Mouse (Mus musculus): ENCODE measurements at regions not wholly inside any gene's neighbourhood (a gene's known extent, or its start where the extent isn't known, plus 50 kb on each side); places are given as distances from the start of the nearest gene placed in this dataset.

DNA sequence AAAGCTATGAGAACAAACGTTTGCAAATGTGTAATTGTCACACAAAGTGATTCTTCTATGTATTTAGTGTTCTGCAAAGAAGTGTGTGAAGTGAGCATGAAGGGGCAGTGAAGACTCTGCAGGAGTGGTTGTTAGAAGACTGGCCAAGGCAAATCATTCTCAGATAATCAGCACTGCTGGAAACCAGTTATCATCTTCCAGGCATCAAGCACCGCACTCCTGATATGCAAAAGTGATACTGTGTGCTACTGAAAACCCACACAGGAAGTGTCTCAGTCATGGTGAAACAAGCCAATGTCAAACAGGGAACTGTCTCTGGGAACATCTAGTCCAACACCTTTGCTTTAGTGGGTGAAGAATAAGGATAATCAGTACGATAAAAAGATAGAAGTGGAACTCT lies 427.9 kb upstream of the Cited2 start:
- TF ChIP-seq GATA4 (IDR thresholded peaks at IDR 0.05; ENCODE audit: insufficient replicate concordance, low read length): no peak

DNA sequence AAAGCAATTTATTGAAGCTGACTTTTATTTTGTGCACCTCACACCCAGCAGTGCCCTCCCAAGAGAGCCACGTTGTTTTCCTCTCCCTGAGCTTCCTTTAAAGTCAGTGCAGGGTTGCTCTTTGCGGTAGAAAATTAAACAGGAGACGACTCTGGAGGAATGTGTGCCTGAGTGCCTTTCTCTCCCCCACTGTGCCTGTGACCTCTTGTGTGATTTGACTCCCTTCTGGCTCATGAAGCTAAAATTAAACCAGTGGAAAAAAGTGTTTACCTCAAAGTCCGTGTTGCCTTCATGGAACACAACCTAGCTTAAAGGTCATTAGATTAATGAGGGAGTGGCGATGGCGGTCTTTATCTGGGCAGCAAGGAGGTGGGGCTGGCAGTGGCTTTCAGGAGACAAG lies 423.4 kb upstream of the Cited2 start:
- TF ChIP-seq GATA4 (IDR thresholded peaks at IDR 0.05; ENCODE audit: insufficient replicate concordance, low read length): no peak

DNA sequence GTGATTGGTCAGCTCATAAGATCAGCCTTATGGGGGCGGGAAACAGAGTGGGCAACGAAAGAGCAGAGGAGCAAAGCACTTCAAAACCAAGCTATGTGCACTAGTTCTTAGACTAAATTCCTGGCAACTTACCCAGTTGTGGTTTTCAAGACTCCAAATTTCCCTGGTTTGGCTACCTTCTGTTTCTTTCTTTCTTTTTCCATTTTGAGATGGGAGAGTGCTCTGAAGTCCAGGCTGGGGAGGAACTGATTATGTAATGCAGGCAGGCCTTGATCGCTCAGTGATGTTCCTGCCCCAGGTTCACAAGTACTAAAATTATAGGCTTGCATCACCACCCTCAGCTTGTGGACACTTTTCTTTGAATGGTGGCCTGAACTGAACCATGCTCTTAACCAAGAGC lies 396.3 kb upstream of the Cited2 start:
- TF ChIP-seq GATA4 (IDR thresholded peaks at IDR 0.05; ENCODE audit: insufficient replicate concordance, low read length): no peak

DNA sequence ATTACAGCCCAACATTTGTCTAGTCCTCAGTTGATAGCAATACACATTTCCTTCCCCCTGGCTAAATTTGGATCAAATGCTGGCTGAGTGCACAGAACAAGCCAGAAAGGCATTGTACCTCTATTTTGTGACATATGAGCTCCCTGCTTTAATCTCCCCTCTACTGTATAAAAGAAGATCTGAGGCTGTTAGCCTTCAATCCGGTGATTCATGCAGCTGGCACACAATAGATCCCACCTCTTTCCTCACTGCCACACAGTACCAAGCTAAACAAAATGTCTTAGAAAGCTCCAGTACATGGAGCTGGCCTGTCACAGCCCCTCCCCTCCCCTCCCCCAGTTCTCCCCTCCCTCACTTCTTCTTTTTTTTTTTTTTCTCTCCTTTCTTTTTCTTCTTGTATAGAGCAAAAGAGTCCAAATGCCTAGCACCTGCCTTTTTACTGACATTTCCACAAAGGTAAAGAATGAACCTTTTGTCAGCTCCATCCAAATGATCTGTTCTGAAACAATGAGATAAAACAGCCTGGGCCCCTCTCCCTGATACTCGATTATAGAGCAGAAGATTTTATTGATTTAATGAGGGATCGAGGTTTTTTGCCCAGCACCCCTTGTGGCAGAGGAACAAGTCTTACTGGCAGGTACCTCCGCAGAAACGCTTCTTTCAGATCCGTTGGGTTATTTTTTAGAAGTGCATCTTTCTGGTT lies 392.0 kb upstream of the Cited2 start:
- no peak for TF ChIP-seq GATA4 (IDR thresholded peaks at IDR 0.05; ENCODE audit: insufficient replicate concordance, low read length)

DNA sequence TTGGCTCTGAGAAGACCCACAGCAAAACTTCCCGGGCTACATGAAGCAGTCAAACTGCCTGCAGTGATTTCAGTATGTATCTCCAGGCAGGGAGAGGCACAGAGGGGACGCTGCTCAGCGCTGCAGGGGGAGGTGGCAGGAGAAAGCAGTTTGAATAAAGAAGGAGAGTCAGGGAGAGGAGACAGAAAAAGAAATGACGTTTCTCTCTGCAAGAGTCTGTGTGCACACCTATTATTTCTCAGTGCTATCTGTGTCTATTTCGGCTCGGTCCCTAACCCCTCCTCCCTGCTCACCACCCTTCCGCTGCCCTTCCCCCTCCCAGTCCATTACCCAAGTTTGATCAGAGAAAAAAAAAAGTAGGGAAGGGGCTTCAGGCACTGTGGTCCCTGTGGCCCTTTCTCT lies 391.4 kb upstream of the Cited2 start:
- no peak for TF ChIP-seq GATA4 (IDR thresholded peaks at IDR 0.05; ENCODE audit: insufficient replicate concordance, low read length)

DNA sequence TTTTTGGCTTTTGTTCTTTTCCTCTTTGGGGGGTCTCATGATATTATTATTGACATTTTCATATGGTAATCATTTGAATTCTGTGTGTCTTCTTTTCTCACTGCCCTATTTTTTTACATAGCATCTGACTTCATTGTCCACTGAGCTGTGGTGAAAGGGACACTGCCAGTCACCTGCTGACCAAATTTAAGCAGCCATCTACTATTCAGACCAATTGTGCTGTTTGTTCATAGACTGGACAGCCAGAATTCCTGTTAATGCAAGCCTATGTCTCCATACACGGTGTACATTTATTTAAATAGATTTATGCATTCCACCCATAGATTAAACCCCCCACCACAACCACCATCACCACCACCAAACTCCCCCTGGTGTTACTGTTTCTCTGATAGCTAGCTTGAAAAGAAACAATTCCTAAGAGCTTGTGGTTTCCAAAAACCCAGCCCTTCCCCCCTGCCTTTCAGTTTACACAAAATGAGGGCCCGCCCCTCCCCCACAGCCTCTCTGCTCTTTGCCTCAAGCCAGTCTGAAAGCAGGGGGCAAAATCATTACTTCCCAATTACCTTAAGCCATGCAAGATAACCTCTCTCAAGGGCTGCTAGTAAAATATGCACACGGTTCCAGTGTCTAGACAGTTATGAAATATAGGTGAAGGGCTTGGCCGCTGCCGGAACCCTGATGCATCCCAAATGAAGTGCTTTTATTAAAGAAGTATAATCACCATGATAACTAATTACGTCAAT lies 390.8 kb upstream of the Cited2 start:
- no peak for TF ChIP-seq GATA4 (IDR thresholded peaks at IDR 0.05; ENCODE audit: insufficient replicate concordance, low read length)

DNA sequence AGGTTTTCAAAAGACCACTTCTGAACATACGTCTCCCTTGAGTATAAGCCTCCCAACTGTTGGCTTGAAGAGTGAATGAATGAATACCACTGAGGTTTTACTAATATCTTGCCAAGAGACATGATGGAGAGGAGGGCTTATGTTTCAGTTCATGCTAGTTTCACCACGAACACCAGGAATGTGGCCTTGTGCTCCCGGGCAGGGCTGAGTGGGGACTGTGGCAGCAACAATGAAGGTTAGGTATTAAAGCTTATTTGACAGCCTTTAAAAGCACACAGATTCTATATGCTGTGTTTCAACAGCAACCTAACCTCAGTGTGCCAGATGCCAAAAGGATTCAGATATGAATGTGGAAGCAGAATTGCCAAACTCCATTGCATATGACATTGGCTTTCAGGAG lies 390.0 kb upstream of the Cited2 start:
- no peak for TF ChIP-seq GATA4 (IDR thresholded peaks at IDR 0.05; ENCODE audit: insufficient replicate concordance, low read length)

DNA sequence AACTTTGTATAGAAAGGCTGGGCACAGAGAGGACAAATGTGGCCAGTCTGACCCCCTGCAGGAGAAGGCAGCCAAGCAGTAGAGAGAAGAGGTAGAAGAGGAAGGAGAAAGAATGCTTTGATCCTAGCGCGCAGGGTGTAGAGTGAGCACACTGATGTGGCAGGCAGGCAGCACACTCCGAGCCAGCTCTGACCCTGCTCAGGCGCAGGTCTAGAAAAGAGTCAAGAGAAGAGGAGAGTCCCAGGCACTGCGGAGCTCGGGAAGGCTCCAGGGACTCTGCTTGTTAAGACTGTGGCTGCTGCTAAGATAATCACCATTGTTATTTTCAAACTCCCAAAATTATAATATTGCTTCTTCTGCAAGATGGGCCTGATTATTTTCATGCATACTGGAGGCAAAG lies 389.3 kb upstream of the Cited2 start:
- TF ChIP-seq GATA4 (IDR thresholded peaks at IDR 0.05; ENCODE audit: insufficient replicate concordance, low read length): no peak

DNA sequence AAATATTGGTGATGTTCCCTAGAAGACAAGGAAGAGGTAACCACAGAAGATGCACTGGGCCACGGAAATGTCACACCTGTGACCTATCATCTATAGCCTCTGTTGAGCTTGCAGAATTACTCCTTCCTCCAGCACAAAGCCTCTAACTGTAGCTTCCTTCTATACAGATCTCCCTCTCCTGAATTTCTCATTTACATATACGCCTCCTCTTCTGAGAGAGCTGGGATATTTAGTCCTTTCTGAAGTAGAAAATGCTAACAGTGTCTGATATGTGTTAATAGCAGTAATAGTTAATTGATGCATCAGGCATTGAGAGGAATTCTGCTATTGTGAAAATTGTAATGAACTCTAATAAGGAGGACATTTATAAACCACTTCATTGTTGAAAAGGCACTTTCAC lies 385.8 kb upstream of the Cited2 start:
- no peak for TF ChIP-seq GATA4 (IDR thresholded peaks at IDR 0.05; ENCODE audit: insufficient replicate concordance, low read length)

DNA sequence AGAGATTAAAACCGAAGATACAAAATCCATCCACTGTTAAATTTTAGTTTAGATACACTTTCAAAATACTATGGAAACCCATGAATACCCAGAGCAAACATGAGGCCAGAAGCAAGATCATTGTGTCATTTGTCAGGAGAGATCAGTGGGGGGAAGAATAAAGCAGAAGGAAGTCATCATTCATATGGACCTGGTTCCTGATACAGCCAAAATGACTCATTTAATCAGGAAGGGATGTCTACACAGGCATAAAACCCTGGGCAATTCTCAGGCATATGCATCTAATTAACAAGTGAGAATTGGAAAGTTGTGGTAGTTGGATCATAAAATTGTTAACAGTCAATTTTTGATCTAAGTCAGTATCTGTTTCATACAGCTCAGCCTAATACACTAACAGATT lies 379.2 kb upstream of the Cited2 start:
- TF ChIP-seq GATA4 (IDR thresholded peaks at IDR 0.05; ENCODE audit: insufficient replicate concordance, low read length): no peak

DNA sequence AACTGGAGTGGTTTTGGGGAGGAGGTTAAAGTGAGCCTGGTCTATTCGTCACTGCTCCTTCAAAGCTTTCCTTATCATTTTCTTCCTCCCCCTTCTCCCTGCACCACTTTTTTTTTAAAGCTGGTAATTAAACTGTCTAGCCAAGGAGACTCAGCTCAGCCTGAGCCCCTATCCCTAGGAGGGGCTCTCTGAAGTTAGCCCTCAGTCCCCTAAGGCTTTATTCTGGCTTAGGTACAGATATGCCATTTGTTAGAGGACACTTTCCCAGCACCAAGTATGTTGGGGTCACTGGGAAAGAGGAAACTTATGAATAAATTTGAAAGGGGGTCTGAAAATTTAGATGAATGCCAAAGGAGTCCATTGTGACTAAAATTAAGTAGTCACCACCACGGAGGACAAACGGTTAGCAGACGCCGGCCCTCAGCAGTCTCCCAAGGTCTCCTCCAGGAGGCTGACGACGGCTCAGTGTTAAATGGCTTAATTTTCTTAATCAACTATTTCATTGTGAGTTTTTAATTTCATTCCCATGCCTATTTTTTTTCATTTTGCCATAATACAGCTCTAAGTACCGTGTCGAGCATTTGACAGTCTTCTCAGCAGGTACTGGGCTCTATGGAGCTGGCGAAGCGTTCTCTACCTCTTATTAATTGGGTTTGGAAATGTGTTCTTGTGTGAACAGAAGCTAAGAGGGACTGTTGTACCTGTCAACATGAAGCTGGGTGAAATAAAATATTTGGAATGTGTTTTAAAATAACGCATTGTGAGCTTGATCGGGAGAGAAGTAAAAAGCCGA lies 370.6 kb upstream of the Cited2 start:
- TF ChIP-seq GATA4 (IDR thresholded peaks at IDR 0.05; ENCODE audit: insufficient replicate concordance, low read length): no peak

DNA sequence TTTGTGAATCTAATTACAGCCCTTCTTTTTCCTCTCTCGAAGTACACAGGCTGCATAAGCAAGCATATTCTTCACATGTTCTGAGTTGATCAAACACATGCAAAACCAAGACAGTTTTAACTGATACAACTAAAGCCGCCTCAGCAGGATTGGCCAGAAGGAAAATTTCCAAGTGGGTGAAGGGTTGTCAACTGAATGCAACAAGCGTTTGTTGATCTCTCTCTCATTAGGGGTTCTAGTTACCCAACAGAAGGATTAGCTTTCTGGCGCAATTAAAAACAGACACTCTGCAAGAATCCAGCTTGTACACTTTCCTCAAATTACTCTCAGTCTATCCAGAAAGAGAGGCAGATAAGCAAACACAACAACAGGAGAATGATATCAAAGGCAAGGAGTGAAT lies 367.5 kb upstream of the Cited2 start:
- 0 out of 2 replicates have a peak, but pooled peaks have one; percentile 37 for TF ChIP-seq GATA4 (IDR thresholded peaks at IDR 0.05; ENCODE audit: insufficient replicate concordance, low read length)

DNA sequence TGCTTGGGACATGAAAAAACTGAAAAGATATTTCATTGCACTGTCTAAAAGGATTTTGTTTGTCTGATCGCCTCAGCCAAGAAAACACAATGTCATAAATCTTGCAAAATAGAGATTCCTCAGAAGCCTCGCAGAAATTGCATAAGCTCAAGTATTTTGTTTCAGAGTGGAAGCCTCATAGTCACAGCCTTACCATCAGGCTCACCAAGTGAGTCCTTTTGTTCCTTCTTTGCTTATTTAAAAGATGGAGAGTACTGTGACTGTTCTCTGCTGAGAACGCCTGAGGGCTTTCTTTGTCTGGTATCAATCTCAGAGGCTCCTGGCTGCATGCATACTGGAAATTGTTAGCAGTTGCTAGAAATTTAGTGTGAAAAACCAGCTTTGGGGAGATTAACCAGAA lies 367.0 kb upstream of the Cited2 start:
- no peak for TF ChIP-seq GATA4 (IDR thresholded peaks at IDR 0.05; ENCODE audit: insufficient replicate concordance, low read length)

DNA sequence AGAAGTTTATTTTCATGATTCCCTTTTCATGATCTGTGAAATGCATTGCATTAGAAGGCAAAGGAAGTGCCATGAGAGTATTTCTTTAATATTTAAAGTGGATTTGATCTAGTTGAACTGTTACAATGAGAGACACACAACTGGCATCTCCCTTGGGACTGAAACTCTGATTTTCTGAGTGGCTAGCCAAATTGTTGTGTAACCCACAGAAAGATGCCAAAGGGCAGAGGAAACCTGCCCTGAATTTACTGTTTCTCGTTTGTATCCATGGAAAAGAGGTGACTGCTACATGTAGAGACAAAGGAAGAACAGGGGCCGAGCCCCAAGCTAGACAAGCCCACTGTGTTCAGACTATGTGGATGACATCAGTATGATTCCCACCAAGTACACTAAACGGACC lies 360.4 kb upstream of the Cited2 start:
- no peak for TF ChIP-seq GATA4 (IDR thresholded peaks at IDR 0.05; ENCODE audit: insufficient replicate concordance, low read length)

DNA sequence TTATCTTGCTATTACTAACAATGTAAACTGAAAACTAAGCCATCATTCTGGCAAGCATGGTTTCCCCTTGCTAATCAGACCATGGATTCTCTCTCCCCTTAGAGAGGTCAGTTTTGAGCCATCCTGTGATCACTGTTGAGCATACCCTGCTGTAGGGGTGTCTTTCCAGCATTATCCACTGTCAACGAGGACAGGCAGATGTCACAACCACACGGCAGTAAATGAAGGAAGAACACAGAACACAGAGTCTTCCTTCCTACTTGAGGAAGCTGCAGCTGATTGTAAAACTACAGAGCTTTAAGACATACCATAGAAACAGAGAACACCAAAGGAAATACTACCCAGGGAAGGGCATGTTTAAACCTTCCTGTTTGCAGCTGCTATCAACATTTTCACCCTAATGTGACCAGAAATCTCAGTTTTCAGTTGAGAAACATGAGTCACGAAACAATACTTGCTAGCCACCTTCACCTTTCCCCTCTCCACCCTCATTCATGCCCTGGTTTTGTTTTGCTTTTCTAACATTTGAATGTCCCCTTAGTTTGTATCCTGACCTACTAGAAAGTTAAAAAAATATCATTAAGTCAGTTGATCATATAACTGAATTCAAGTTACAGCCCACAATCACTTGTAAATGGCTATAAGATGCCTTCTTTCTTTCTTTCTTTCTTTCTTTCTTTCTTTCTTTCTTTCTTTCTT lies 356.8 kb upstream of the Cited2 start:
- TF ChIP-seq GATA4 (IDR thresholded peaks at IDR 0.05; ENCODE audit: insufficient replicate concordance, low read length): no peak

Measured in liver, adult (tissue).